21 mouse cellular contexts compared by ENCODE assay signal in genomic region chr7:71033121-71033520, GRCm38 (mm10).
DNase-seq lines count a peak whose midpoint lies in the region; ATAC-seq and TF ChIP-seq lines count a peak whose summit lies in the region.
"Had no signal": no experiment of that assay in that cellular context is flagged by ENCODE, and none has a peak within 500 bp of the region (broad histone marks: within the 10 kb centered on the region; RNA-seq: fewer than 3 reads in every experiment).

No protein-coding gene starts in this region.

- ATAC-seq in kidney, embryonic 16.5 days (ENCODE audit: low FRiP score, low TSS enrichment) = no peak
- ATAC-seq: CD4-positive, CD25-positive, alpha-beta regulatory T cell, adult 4 months; intestine, embryonic 16.5 days; liver, postnatal 0 days; midbrain, embryonic 13.5 days; Patski had no signal

- H3K9ac ChIP-seq in kidney, embryonic 16.5 days (replicated peaks; ENCODE audit: low read length) = no peak overlapping the region
- H3K9ac ChIP-seq: hindbrain, embryonic 15.5 days; liver, postnatal 0 days; midbrain, embryonic 13.5 days; neural tube, embryonic 12.5 days had no signal

- no peak for TF ChIP-seq POLR2A in kidney, adult 2 months (IDR thresholded peaks at IDR 0.05; ENCODE audit: low read depth, low read length)

- intact Hi-C loops in gastrocnemius, postnatal 36 days (cut with DNase I) = no loop called here

- no peaks in the 10 kb centered on the region for H3K9me3 ChIP-seq in kidney, embryonic 16.5 days (ENCODE audit: low read length)
- H3K9me3 ChIP-seq: forebrain, embryonic 10.5 days; hindbrain, embryonic 15.5 days; limb, embryonic 10.5 days; midbrain, embryonic 13.5 days; neural tube, embryonic 12.5 days had no signal

- peak overlapping the region; percentile 16 for H3K27ac ChIP-seq in kidney, embryonic 16.5 days (ENCODE audit: low read length)
- no peak overlapping the region for H3K27ac ChIP-seq in kidney, adult 2 months (ENCODE audit: insufficient read depth, low read depth, low read length)
- H3K27ac ChIP-seq: forebrain, embryonic 10.5 days; hindbrain, embryonic 15.5 days; limb, embryonic 10.5 days; midbrain, embryonic 13.5 days; neural tube, embryonic 12.5 days; stomach, postnatal 0 days had no signal

- peak; percentile 15 for DNase-seq in gastrocnemius, adult 18-20 months (ENCODE audit: low spot score)
- no peak for DNase-seq in gastrocnemius, postnatal 36 days
- DNase-seq in kidney, adult 2 months = no peak
- DNase-seq in heart, adult 8-10 months (ENCODE audit: low spot score) = peak; percentile 52
- DNase-seq in lung, postnatal 36 days = peak; percentile 13
- no peak for DNase-seq in urinary bladder, postnatal 14 days (ENCODE audit: low spot score)
- DNase-seq: adrenal gland, adult 8-10 months; cerebellum, adult 11 months; cerebellum, postnatal 14 days; liver, postnatal 0 days; right cerebral cortex, postnatal 4 days had no signal

- H3K27me3 ChIP-seq in kidney, embryonic 16.5 days (ENCODE audit: insufficient read depth, low read length) = no peaks in the 10 kb centered on the region
- no peaks in the 10 kb centered on the region for H3K27me3 ChIP-seq in kidney, adult 2 months (replicated peaks; ENCODE audit: control insufficient read depth, insufficient read depth, low read length)
- H3K27me3 ChIP-seq: hindbrain, embryonic 15.5 days; midbrain, embryonic 13.5 days; neural tube, embryonic 12.5 days had no signal

- no peaks in the 10 kb centered on the region for H3K4me1 ChIP-seq in kidney, embryonic 16.5 days (ENCODE audit: insufficient read depth, low read length)
- H3K4me1 ChIP-seq in kidney, adult 2 months (ENCODE audit: control insufficient read depth, insufficient read depth, low read length) = no peaks in the 10 kb centered on the region
- H3K4me1 ChIP-seq: forebrain, embryonic 10.5 days; hindbrain, embryonic 15.5 days; limb, embryonic 10.5 days; midbrain, embryonic 13.5 days; neural tube, embryonic 12.5 days had no signal

- TF ChIP-seq CTCF in kidney, adult 2 months (conservative IDR thresholded peaks at IDR 0.05; ENCODE audit: insufficient read depth, insufficient read length, low read depth, low read length) = no peak

- H3K4me3 ChIP-seq in kidney, embryonic 16.5 days (ENCODE audit: low read length) = no peak overlapping the region
- H3K4me3 ChIP-seq in kidney, adult 2 months (ENCODE audit: insufficient read depth, low read depth, low read length) = no peak overlapping the region
- H3K4me3 ChIP-seq: forebrain, embryonic 10.5 days; hindbrain, embryonic 15.5 days; limb, embryonic 10.5 days; midbrain, embryonic 13.5 days; neural tube, embryonic 12.5 days had no signal

- 69% methylated on average over 12 of the region's 12 CpGs for WGBS in kidney, embryonic 16.5 days
- 80% methylated on average over 12 of the region's 12 CpGs for WGBS in kidney, adult 2 months

- no peaks in the 10 kb centered on the region for H3K36me3 ChIP-seq in kidney, embryonic 16.5 days (ENCODE audit: insufficient read depth, low read length)
- H3K36me3 ChIP-seq in kidney, adult 2 months (ENCODE audit: control insufficient read depth, insufficient read depth, low read length) = no peaks in the 10 kb centered on the region
- H3K36me3 ChIP-seq: forebrain, embryonic 10.5 days; hindbrain, embryonic 15.5 days; limb, embryonic 10.5 days; midbrain, embryonic 13.5 days; neural tube, embryonic 12.5 days had no signal

- H3K4me2 ChIP-seq in kidney, embryonic 16.5 days (replicated peaks; ENCODE audit: low read depth, low read length) = no peak overlapping the region
- H3K4me2 ChIP-seq: hindbrain, embryonic 15.5 days; midbrain, embryonic 13.5 days; neural tube, embryonic 12.5 days had no signal

Comparison
In these comparisons a context has a peak if more than half of its experiments do, and no peak if none do; other contexts are left out.
1. DNase-seq: peak in gastrocnemius, adult 18-20 months (single experiment), heart, adult 8-10 months (single experiment) and lung, postnatal 36 days (single experiment); none in gastrocnemius, postnatal 36 days (0 of 2), kidney, adult 2 months (single experiment) and urinary bladder, postnatal 14 days (single experiment).